Mouse (Mus musculus): ENCODE measurements at regions not wholly inside any gene's neighbourhood (a gene's known extent, or its start where the extent isn't known, plus 50 kb on each side); places are given as distances from the start of the nearest gene placed in this dataset.

GRCm38 (mm10) chr16:91156506-91156905 lies 61.6 kb upstream of the 4932438H23Rik start:
- DNase-seq (ENCODE audit: low spot score), result no peak

- no peak for DNase-seq (ENCODE audit: low spot score)
Measured at GRCm38 (mm10) chr16:91160679-91161078, 64.6 kb upstream of the Olig2 start.

- no peak for DNase-seq (ENCODE audit: low spot score)
Measured at GRCm38 (mm10) chr16:91161616-91162015, 63.6 kb upstream of the Olig2 start.

DNA sequence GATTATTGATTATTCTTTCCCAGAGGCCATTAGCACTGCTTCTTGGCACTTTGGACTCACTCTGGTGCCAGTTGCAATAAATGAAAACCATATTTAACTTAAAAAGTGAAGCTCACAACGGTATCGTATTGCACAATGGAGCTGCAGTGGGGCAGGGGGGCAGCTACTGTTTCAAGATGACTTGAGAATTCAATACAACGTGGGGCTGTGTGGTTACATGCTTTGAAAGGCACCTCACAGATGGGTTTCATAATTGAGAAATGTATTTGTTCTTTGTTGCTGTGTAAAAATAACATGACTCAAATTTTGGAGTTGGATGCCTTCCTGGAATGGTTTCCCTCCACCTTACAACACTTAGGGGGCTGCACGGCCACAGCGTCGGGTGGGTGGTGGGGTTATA lies 62.9 kb upstream of the Olig2 start:
- DNase-seq (ENCODE audit: low spot score), result no peak

DNA sequence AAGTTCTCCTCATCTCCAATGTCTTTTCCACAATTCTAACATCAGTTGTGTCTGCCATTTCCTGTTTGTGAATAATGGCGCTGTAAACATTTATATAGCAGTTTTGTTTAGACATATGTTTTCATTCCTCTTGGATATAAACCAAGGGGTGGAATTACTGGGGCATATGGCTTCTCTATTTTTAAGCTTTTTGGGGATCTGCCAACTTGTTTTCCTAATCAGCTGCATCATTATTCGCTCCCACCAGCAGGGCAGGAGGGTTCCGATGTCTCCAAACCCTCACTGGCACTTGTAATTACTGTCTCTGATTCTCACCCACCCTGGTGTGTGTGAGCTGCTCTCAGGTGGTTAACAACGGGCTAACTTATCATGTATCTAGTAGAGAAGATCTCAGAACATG lies 59.4 kb upstream of the Olig2 start:
- no peak for DNase-seq (ENCODE audit: low spot score)

DNA sequence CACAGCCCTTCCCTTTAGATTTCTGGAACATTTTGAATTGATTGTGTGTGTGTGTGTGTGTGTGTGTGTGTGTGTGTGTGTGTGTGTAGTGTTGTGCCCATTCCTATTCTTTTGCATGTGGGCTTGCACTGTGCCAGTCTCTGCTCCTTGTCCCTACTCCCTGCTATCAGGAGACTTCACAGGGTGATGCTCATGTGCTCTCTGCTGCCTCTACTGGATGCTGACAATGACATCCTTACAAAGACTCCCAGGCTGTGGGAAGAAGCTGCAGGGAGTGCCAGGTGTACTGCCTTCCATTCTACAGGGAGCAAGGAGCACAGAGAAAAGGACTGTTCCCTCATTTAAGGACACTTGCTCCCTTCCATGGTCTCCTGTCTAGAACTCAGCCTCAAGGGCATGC lies 58.4 kb upstream of the Olig2 start:
- DNase-seq (ENCODE audit: low spot score), result peak; percentile 19

DNA sequence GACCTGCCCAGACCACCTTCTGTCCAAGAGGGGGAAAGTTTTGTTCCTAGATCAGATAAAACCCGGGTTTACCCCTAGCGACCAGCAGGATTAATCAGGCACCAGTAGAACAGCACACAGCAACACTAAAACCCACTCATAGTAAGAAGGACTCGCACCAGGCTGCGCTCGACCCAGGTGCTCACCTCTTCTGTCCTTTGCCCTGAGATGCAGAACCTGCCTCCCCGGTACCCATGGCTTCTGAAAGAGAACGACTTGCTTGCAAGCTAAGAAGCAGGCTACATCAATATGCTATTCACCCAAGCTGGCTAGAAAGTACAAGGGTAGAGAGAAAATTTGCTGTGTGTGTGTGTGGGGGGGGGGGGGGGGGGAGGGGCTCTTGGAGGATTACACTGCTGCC lies 56.9 kb upstream of the Olig2 start:
- DNase-seq (ENCODE audit: low spot score), result no peak

GRCm38 (mm10) chr16:91169829-91170228 lies 55.4 kb upstream of the Olig2 start:
- DNase-seq (ENCODE audit: low spot score), result no peak

GRCm38 (mm10) chr16:91171911-91172440 lies 53.3 kb upstream of the Olig2 start:
- DNase-seq (ENCODE audit: low spot score), result no peak

DNA sequence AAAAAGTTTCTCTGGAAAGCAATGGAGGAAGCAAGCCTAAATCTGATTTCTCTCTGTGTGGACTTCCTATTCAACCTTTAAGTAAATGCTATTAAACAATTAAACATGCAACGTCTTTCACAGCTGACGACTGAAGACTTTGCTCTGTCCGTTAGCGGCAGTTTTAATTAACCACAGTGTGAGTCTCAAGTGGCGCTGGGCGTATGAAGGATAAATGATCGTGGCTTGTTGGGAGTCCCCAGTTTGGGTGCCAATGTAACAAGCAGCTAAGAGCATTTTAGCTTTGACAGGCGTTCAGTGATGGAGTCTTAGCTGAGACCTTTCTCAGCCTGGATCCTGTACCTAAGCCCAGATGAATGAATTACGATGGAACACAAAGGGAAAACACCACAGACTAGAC lies 52.7 kb upstream of the Olig2 start:
- no peak for DNase-seq (ENCODE audit: low spot score)

GRCm38 (mm10) chr16:91173241-91173640 lies 52.0 kb upstream of the Olig2 start:
- DNase-seq (ENCODE audit: low spot score), result no peak

DNA sequence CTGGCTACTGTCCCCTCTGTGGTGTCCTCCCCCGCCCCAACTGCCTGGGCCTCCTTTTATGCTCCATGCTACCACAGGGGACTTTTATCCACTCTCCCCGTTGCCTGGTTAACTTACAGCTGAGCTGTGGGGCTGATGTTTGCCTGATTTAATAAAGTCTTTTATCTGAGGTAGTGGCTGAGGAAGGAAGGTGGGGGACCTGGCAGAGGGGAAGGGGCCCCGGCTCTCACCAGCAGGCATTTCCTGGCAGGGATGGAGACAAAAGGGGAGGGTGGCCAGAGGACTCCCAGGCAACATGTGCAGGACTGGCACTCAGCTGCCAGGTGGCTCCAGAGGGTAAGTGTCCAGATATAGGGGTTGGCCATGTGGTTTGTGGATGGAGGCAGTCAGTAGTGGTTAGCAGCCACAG lies 51.4 kb upstream of the Olig2 start:
- no peak for DNase-seq (ENCODE audit: low spot score)

DNA sequence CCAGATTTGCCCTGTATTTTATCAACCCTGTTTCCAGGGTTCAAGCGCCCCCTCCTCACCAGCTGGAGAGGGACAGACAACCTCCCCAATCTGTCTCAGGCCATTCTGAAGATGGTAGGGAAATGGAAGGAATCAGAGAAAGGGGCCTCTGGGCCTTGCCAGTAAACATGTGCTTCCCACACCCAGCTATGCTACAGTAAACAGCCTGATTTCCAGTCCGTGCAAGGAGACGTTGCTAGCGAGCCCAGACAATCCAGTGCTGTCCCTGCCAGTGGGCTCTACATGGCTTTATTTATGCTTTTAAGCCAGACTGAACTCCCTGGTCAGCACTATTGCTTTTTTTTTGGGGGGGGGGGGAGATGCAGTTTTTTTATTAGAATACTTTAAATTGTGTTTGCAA lies 50.9 kb upstream of the Olig2 start:
- no peak for DNase-seq (ENCODE audit: low spot score)
